Mouse (Mus musculus): ENCODE results near the gene Mmrn1. TPM values are rescaled to one million over a fixed set of nuclear protein-coding genes. Genes with fewer than 3 reads are reported as not detected.

Mmrn1 gene
- polyA plus RNA-seq, 1 experiment from 2014 or later = 6.9 TPM

DNA sequence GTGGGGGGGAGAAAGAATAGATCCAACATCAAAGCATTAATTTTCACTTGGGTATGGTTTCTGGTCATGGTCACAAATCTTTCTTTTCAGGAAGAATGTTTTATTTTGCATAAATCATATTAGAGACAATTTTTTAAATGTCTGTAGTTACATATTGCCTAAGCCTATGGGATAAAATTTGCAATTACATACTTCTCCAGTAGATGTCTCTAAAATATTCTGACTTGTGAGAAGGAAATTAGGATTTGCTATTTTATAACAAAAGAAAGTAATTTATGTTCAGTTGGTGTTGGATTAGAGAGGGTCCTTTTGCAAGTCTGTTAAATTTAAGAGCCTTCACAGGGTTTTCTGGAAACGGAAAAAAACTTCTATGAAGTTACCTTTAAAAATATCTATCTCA, 39.0 kb downstream of the Mmrn1 start:
- no peak for ATAC-seq
- WGBS = 48% methylated on average over 1 of the region's 1 CpGs
- Histone ChIP-seq H3K4me2 (replicated peaks) (no peak overlapping the region), H3K36me3 (no peaks in the 10 kb centered on the region), H3K4me1 (replicated peaks) (no peaks in the 10 kb centered on the region), H3K27me3 (replicated peaks) (no peaks in the 10 kb centered on the region), H3K4me3 (replicated peaks) (no peak overlapping the region), H3K9ac (no peak overlapping the region), H3K9me3 (no peaks in the 10 kb centered on the region), H3K27ac (no peak overlapping the region)

DNA sequence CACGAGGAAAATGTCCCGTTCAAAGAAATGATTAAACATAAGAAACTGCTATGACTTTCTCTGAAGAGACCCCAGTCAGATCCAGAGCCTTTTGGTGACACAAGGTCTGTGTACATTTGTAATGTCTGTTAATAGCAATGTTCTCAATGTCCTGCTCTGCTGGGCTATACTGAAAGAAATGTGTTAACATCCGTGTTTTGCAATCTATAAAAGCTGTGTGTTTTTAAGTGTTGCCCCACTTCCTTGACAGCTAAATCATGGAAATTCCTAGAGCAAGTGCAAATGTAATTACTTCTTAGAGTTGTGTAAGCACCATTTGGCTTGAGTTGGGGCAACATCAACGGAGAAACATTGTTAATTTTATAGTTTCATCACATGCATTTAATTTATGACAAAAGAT, 42.2 kb downstream of the Mmrn1 start:
- Histone ChIP-seq H3K27me3 (replicated peaks) (no peaks in the 10 kb centered on the region), H3K9ac (no peak overlapping the region), H3K9me3 (no peaks in the 10 kb centered on the region), H3K4me1 (replicated peaks) (no peaks in the 10 kb centered on the region), H3K36me3 (no peaks in the 10 kb centered on the region), H3K4me2 (replicated peaks) (no peak overlapping the region), H3K27ac (no peak overlapping the region), H3K4me3 (replicated peaks) (no peak overlapping the region)
- no peak for ATAC-seq
- WGBS = 68% methylated on average over 4 of the region's 4 CpGs

DNA sequence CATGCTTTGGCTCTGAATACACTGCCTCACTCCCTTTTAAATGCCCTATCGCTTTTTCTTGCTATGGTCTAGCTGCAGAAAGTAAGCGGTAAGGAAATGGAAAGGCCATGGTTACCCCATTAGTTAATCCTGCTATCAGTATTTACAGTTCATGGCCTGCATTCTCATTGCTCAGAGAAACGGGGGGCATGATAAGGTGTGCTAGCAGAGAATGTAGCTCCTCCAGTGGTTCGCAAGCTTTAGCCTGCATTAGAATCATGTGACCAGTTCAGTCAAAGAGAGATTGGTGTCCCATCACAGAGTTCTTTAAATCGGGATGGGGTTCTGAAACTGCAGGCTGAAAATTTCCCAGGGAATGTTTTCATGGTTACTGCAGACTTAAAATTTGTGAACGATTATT, 44.6 kb downstream of the Mmrn1 start:
- WGBS = 73% methylated on average over 6 of the region's 6 CpGs
- no peak for ATAC-seq
- Histone ChIP-seq H3K4me3 (replicated peaks) (no peak overlapping the region), H3K36me3 (no peaks in the 10 kb centered on the region), H3K4me2 (replicated peaks) (no peak overlapping the region), H3K27me3 (replicated peaks) (no peaks in the 10 kb centered on the region), H3K9ac (no peak overlapping the region), H3K27ac (no peak overlapping the region), H3K4me1 (replicated peaks) (no peaks in the 10 kb centered on the region), H3K9me3 (no peaks in the 10 kb centered on the region)

DNA sequence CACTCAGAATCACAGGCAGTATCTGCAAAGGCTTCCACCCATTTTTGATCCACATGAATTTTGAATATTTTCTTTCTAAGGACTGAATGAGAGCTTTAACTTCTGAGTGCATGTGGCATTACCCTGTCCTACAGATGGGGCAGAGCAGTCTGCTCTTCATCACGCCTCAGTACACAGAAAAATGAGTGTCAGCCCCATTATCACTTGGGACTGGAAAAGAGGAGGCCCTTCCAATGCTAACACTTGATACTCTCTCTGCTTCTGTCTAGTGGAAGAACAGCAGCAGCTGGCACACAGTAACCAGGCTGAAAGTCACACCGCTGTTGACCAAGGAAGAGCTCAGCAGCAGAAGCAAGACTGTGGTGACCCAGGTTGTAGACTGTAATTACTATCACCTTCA, 46.0 kb downstream of the Mmrn1 start:
- WGBS = 87% methylated on average over 2 of the region's 2 CpGs
- no peaks in the 10 kb centered on the region for H3K9me3 ChIP-seq
- H3K4me1 ChIP-seq (replicated peaks) = no peaks in the 10 kb centered on the region
- no peaks in the 10 kb centered on the region for H3K27me3 ChIP-seq (replicated peaks)
- no peak overlapping the region for H3K27ac ChIP-seq
- no peak overlapping the region for H3K4me3 ChIP-seq (replicated peaks)
- no peak overlapping the region for H3K4me2 ChIP-seq (replicated peaks)
- H3K9ac ChIP-seq = no peak overlapping the region
- H3K36me3 ChIP-seq = no peaks in the 10 kb centered on the region
- no peak for ATAC-seq

DNA sequence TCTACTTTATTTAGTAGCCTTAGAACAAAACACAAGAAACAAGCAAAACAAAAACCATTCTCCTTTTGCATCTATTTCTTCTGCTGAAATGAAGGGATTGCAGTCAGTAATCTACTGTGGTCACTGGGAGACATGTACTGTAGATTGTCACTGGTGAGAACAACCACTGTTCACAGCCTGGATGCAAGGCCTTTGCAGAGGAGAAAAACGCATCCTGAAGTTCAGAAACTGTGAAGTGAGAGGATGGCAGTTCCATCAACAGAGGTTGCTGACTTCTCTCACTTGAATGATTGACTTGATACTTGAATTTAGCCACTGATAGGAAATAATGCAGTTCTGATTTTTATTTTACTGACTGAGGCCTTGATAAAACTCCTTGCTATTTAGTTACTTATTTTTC, 53.8 kb downstream of the Mmrn1 start:
- no peaks in the 10 kb centered on the region for H3K36me3 ChIP-seq
- H3K4me3 ChIP-seq (replicated peaks) = no peak overlapping the region
- no peak overlapping the region for H3K4me2 ChIP-seq (replicated peaks)
- no peak overlapping the region for H3K27ac ChIP-seq
- H3K9ac ChIP-seq = no peak overlapping the region
- ATAC-seq = peak; percentile 62
- H3K27me3 ChIP-seq (replicated peaks) = no peaks in the 10 kb centered on the region
- H3K4me1 ChIP-seq (replicated peaks) = no peaks in the 10 kb centered on the region
- WGBS = 69% methylated on average over 1 of the region's 1 CpGs
- no peaks in the 10 kb centered on the region for H3K9me3 ChIP-seq

DNA sequence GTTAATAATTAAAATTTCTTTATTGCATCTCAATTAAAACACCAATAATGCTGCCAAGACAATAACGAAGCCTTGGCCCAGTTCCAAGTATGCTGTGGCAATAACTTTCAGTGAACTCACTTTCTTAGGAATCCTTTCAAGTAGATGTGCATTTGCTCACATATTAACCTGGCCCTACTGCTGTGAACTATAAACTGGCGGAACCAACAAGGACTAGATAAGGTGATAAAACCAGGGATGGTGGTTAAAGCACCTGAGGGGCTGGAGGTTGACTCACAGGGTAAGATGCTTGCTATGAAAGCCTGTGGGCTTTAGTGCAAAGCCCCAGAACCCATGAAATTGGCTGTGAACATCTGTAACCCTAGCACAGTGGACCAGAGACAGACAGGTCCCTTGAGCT, 54.3 kb downstream of the Mmrn1 start:
- Histone ChIP-seq H3K27me3 (replicated peaks) (no peaks in the 10 kb centered on the region), H3K36me3 (no peaks in the 10 kb centered on the region), H3K4me2 (replicated peaks) (no peak overlapping the region), H3K9me3 (no peaks in the 10 kb centered on the region), H3K4me1 (replicated peaks) (no peaks in the 10 kb centered on the region), H3K4me3 (replicated peaks) (no peak overlapping the region), H3K27ac (no peak overlapping the region), H3K9ac (no peak overlapping the region)
- ATAC-seq = peak; percentile 96
- WGBS = 43% methylated on average over 2 of the region's 2 CpGs

DNA sequence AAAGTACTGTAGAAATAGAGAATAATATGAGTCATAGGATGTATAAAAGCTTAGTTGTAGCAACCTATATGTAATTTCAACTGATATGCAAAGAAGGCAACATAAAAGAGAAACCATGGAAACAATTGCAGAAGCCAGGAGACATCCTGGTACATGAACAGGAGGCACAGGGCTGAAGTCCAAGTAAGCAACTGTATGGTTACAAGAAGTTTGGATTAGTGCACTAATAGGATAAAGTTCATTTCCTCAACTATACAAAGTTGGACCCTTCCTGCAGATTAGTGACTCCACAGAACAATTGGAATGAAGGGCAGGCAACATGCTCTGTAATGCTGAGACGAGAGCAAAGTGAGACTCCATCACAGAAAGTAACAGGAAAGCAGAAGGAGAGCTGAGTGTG, 59.6 kb downstream of the Mmrn1 start:
- no peak overlapping the region for H3K9ac ChIP-seq
- no peaks in the 10 kb centered on the region for H3K9me3 ChIP-seq
- WGBS = 81% methylated on average over 1 of the region's 1 CpGs
- no peaks in the 10 kb centered on the region for H3K36me3 ChIP-seq
- no peaks in the 10 kb centered on the region for H3K4me1 ChIP-seq (replicated peaks)
- no peak overlapping the region for H3K27ac ChIP-seq
- no peak overlapping the region for H3K4me2 ChIP-seq (replicated peaks)
- H3K4me3 ChIP-seq (replicated peaks) = no peak overlapping the region
- no peaks in the 10 kb centered on the region for H3K27me3 ChIP-seq (replicated peaks)
- ATAC-seq = peak; percentile 51; the same call in 1 of the 2 replicates

DNA sequence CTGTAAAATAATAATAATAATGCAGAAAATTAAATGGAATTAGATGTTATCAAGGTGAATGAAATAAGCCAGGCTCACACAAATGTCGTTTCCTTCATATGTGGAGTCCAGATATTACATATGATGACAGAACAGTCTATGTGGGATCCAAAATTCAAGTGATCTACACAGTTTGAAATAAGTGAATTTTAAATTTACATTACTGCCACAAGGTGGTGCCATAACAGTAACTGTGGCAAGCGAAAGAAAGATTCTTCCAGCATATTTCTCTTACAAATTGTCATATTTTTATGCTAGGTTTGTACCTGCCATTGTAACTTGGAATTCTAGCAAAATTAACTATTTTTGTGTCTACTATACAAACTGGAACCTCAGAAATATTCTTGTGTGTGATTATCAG, 61.1 kb downstream of the Mmrn1 start:
- WGBS = 31% methylated on average over 2 of the region's 2 CpGs
- no peaks in the 10 kb centered on the region for H3K9me3 ChIP-seq
- H3K27ac ChIP-seq = no peak overlapping the region
- no peaks in the 10 kb centered on the region for H3K36me3 ChIP-seq
- H3K27me3 ChIP-seq (replicated peaks) = no peaks in the 10 kb centered on the region
- H3K9ac ChIP-seq = no peak overlapping the region
- H3K4me1 ChIP-seq (replicated peaks) = no peaks in the 10 kb centered on the region
- no peak for ATAC-seq
- H3K4me3 ChIP-seq (replicated peaks) = no peak overlapping the region
- no peak overlapping the region for H3K4me2 ChIP-seq (replicated peaks)

DNA sequence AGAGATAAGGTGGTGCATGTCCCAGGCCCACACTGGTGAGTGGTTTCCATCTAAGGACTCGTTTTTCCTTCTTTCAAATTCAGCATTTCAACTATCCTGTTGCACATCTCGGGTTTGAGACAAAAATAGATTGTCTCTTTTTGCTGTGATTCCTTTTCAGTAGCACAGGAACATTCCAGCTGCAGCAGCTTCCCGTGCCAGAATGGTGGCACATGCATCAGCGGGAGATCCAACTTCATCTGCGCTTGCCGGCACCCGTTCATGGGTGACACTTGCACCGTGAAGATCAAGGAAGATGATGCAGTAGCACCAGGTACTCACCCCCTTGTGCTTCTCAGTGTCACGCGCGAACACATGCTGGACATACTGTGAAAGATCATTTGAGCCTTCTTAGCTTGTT, 62.1 kb downstream of the Mmrn1 start:
- H3K27ac ChIP-seq = no peak overlapping the region
- no peak overlapping the region for H3K9ac ChIP-seq
- H3K9me3 ChIP-seq = no peaks in the 10 kb centered on the region
- 89% methylated on average over 11 of the region's 11 CpGs for WGBS
- no peaks in the 10 kb centered on the region for H3K27me3 ChIP-seq (replicated peaks)
- H3K4me1 ChIP-seq (replicated peaks) = no peaks in the 10 kb centered on the region
- no peak for ATAC-seq
- no peak overlapping the region for H3K4me3 ChIP-seq (replicated peaks)
- H3K36me3 ChIP-seq = no peaks in the 10 kb centered on the region
- H3K4me2 ChIP-seq (replicated peaks) = no peak overlapping the region

DNA sequence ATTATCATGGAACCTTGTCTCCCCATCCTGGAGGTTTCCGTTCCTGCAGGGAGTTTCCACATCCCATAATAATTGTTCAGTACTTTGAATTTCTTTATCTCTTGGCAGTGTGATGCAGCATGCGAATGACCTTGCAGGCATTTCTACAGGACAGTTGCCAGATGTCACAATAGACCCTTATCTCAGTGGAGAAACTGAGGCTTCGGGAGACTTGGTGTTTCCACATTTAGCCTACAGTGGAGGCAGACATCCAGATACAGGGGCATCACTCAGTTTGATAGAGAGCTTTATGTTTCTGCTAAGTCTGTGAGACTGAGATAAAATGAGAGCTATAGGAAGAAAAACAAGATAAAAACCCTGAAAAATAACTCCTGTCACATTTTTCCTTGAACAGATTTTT, 63.0 kb downstream of the Mmrn1 start:
- H3K4me1 ChIP-seq (replicated peaks) = no peaks in the 10 kb centered on the region
- no peaks in the 10 kb centered on the region for H3K36me3 ChIP-seq
- no peak for ATAC-seq
- no peak overlapping the region for H3K27ac ChIP-seq
- no peaks in the 10 kb centered on the region for H3K27me3 ChIP-seq (replicated peaks)
- WGBS = 87% methylated on average over 3 of the region's 3 CpGs
- no peak overlapping the region for H3K4me2 ChIP-seq (replicated peaks)
- no peak overlapping the region for H3K9ac ChIP-seq
- H3K4me3 ChIP-seq (replicated peaks) = no peak overlapping the region
- no peaks in the 10 kb centered on the region for H3K9me3 ChIP-seq

DNA sequence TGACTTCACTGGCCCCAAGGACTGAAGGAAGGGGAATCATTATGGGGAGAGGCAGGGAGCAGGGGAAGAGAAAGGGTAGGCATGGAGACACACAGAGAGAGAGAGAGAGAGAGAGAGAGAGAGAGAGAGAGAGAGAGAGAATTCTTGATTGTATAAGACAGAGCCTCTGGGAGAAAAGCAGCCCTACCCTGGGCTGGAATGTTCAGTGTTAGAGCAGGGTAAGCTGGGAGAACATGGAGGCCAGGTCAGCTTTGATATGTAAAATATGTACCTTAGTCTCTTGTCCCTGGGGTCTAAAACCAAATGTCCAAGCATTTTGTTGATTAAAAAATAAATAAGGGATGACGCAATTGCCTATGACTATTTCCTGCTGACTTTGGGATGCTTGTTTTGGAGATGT, 67.6 kb downstream of the Mmrn1 start:
- no peak overlapping the region for H3K4me2 ChIP-seq (replicated peaks)
- H3K27me3 ChIP-seq (replicated peaks) = no peaks in the 10 kb centered on the region
- no peak for ATAC-seq
- no peak overlapping the region for H3K4me3 ChIP-seq (replicated peaks)
- WGBS = 97% methylated on average over 1 of the region's 1 CpGs
- no peak overlapping the region for H3K9ac ChIP-seq
- H3K4me1 ChIP-seq (replicated peaks) = no peaks in the 10 kb centered on the region
- H3K27ac ChIP-seq = no peak overlapping the region
- no peaks in the 10 kb centered on the region for H3K9me3 ChIP-seq
- no peaks in the 10 kb centered on the region for H3K36me3 ChIP-seq

DNA sequence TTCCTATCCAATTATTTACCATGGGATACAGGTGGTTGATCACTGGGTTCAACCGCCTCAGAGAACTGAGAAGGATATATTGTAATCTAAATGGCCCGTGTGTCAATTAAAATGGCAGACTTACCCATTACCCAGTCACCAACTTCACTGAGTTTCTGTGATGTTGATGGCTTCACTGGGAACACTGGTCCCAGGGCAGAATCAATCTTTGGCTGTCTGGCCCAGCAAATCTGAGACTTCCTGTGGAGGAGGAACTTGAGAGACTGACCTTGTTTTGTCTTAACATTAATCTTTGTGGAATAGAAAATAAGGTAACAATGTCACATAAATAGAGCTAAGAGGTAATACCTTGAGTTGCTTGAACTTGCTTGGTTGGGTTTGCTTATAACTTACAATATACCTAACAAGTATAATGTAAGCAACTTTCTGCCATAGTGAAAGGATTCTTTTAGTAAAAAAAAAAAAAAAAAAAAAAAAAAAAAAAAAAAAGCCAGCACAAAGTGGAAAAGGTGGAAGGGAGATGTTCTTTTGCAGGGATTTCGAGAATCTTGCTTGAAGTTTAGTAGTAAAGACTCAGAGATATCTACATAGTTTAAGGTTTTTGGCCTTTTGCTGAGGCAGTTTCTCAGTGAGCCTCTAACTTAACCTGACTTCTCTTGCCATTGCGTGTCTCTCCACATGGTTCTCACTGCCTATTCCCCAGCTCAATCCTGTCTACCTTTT, 68.8 kb downstream of the Mmrn1 start:
- no peak overlapping the region for H3K4me3 ChIP-seq (replicated peaks)
- no peaks in the 10 kb centered on the region for H3K27me3 ChIP-seq (replicated peaks)
- H3K4me1 ChIP-seq (replicated peaks) = no peaks in the 10 kb centered on the region
- H3K9me3 ChIP-seq = no peaks in the 10 kb centered on the region
- H3K9ac ChIP-seq = no peak overlapping the region
- no peak overlapping the region for H3K4me2 ChIP-seq (replicated peaks)
- no peak for ATAC-seq
- H3K36me3 ChIP-seq = no peaks in the 10 kb centered on the region
- WGBS = 87% methylated on average over 4 of the region's 4 CpGs
- no peak overlapping the region for H3K27ac ChIP-seq

DNA sequence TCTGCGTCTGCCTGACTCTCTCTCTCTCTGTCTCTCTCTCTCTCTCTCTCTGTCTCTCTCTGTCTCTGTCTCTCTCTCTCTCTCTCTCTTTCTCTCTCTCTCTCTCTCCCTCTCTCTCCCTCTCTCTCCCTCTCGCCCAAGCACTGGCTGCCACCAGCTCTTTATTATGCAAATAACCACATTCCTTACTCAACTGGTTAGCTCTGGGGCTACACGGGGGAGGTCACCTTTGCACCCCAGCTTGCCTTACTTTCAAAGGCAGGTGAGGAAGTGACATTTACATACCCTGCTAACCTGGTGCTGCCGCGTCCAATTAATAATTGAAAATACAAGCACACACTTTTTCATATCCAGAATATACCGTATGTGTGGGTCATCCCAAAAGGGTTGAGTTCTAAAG, 69.3 kb downstream of the Mmrn1 start:
- Histone ChIP-seq H3K9ac (no peak overlapping the region), H3K4me1 (replicated peaks) (no peaks in the 10 kb centered on the region), H3K36me3 (no peaks in the 10 kb centered on the region), H3K4me3 (replicated peaks) (no peak overlapping the region), H3K4me2 (replicated peaks) (peak overlapping the region; percentile 4; the same call in 1 of the 2 replicates), H3K9me3 (no peaks in the 10 kb centered on the region), H3K27ac (no peak overlapping the region), H3K27me3 (replicated peaks) (no peaks in the 10 kb centered on the region)
- ATAC-seq = peak; percentile 70
- 32% methylated on average over 6 of the region's 6 CpGs for WGBS

All from intestine, embryonic 15.5 days (tissue).